Mouse (Mus musculus): ENCODE measurements at regions not wholly inside any gene's neighbourhood (a gene's known extent, or its start where the extent isn't known, plus 50 kb on each side); places are given as distances from the start of the nearest gene placed in this dataset.

GRCm38 (mm10) chr6:100092870-100093269 lies 194.4 kb downstream of the Rybp start:
- ATAC-seq (ENCODE audit: insufficient number of reproducible peaks, insufficient read depth, low FRiP score, low read depth), result no peak

GRCm38 (mm10) chr6:100091815-100092214 lies 195.5 kb downstream of the Rybp start:
- Histone ChIP-seq H3K4me1 (ENCODE audit: control insufficient read depth in 2 of 2, insufficient read depth in 2 of 2, low read length in 2 of 2) (peaks cover 6 to 10% of the 10 kb centered on the region in 2 experiments), H3K27me3 (ENCODE audit: control insufficient read depth, insufficient read depth, low read length) (no peaks in the 10 kb centered on the region), H3K9me3 (ENCODE audit: control insufficient read depth, low read length) (no peaks in the 10 kb centered on the region), H3K4me3 (ENCODE audit: control insufficient read depth in 1 of 2, insufficient read depth in 1 of 2, low read depth in 1 of 2, low read length in 2 of 2) (no peak overlapping the region), H3K27ac (replicated peaks in 1 of 2; ENCODE audit: control insufficient read depth in 1 of 2, insufficient read depth in 1 of 2, low read depth in 2 of 2, low read length in 2 of 2) (no peak overlapping the region), H3K36me3 (ENCODE audit: control insufficient read depth, insufficient read depth, low read length) (no peaks in the 10 kb centered on the region), H3K4me2 (ENCODE audit: low read length) (no peak overlapping the region), H3K9ac (ENCODE audit: low read length) (no peak overlapping the region)
- ATAC-seq (ENCODE audit: insufficient number of reproducible peaks, insufficient read depth, low FRiP score, low read depth), result no peak
- 14% methylated on average over 3 of the region's 3 CpGs for WGBS

More at GRCm38 (mm10) chr6:100092870-100093269, 194.4 kb downstream of the Rybp start:
- no peak overlapping the region for H3K9ac ChIP-seq (ENCODE audit: low read length)
- no peak overlapping the region for H3K27ac ChIP-seq (replicated peaks in 1 of 2; ENCODE audit: control insufficient read depth in 1 of 2, insufficient read depth in 1 of 2, low read depth in 2 of 2, low read length in 2 of 2)
- H3K4me1 ChIP-seq (ENCODE audit: control insufficient read depth in 2 of 2, insufficient read depth in 2 of 2, low read length in 2 of 2), result peaks cover 6 to 10% of the 10 kb centered on the region in 2 experiments
- no peak overlapping the region for H3K4me3 ChIP-seq (ENCODE audit: control insufficient read depth in 1 of 2, insufficient read depth in 1 of 2, low read depth in 1 of 2, low read length in 2 of 2)
- WGBS, result 67% methylated on average over 8 of the region's 8 CpGs
- no peaks in the 10 kb centered on the region for H3K9me3 ChIP-seq (ENCODE audit: control insufficient read depth, low read length)
- H3K27me3 ChIP-seq (ENCODE audit: control insufficient read depth, insufficient read depth, low read length), result no peaks in the 10 kb centered on the region
- H3K4me2 ChIP-seq (ENCODE audit: low read length), result no peak overlapping the region
- H3K36me3 ChIP-seq (ENCODE audit: control insufficient read depth, insufficient read depth, low read length), result no peaks in the 10 kb centered on the region

- Histone ChIP-seq H3K9ac (ENCODE audit: low read length) (no peak overlapping the region), H3K27ac (replicated peaks in 1 of 2; ENCODE audit: control insufficient read depth in 1 of 2, insufficient read depth in 1 of 2, low read depth in 2 of 2, low read length in 2 of 2) (no peak overlapping the region), H3K9me3 (ENCODE audit: control insufficient read depth, low read length) (no peaks in the 10 kb centered on the region), H3K4me2 (ENCODE audit: low read length) (no peak overlapping the region), H3K27me3 (ENCODE audit: control insufficient read depth, insufficient read depth, low read length) (no peaks in the 10 kb centered on the region), H3K4me1 (ENCODE audit: control insufficient read depth in 2 of 2, insufficient read depth in 2 of 2, low read length in 2 of 2) (no peaks in the 10 kb centered on the region), H3K4me3 (ENCODE audit: control insufficient read depth in 1 of 2, insufficient read depth in 1 of 2, low read depth in 1 of 2, low read length in 2 of 2) (no peak overlapping the region), H3K36me3 (ENCODE audit: control insufficient read depth, insufficient read depth, low read length) (no peaks in the 10 kb centered on the region)
- ATAC-seq (ENCODE audit: insufficient number of reproducible peaks, insufficient read depth, low FRiP score, low read depth), result no peak
- WGBS, result 62% methylated on average over 4 of the region's 4 CpGs
These were observed 198.7 kb downstream of the Rybp start for GRCm38 (mm10) chr6:100088576-100088975.

GRCm38 (mm10) chr6:100086807-100087206 lies 200.5 kb downstream of the Rybp start:
- H3K4me3 ChIP-seq (ENCODE audit: control insufficient read depth in 1 of 2, insufficient read depth in 1 of 2, low read depth in 1 of 2, low read length in 2 of 2), result no peak overlapping the region
- peaks cover 5 to 7% of the 10 kb centered on the region in 2 experiments; a peak in 3 of 4 replicates for H3K4me1 ChIP-seq (ENCODE audit: control insufficient read depth in 2 of 2, insufficient read depth in 2 of 2, low read length in 2 of 2)
- H3K27ac ChIP-seq (replicated peaks in 1 of 2; ENCODE audit: control insufficient read depth in 1 of 2, insufficient read depth in 1 of 2, low read depth in 2 of 2, low read length in 2 of 2), result no peak overlapping the region
- ATAC-seq (ENCODE audit: insufficient number of reproducible peaks, insufficient read depth, low FRiP score, low read depth), result no peak
- H3K9ac ChIP-seq (ENCODE audit: low read length), result no peak overlapping the region
- H3K36me3 ChIP-seq (ENCODE audit: control insufficient read depth, insufficient read depth, low read length), result no peaks in the 10 kb centered on the region
- H3K9me3 ChIP-seq (ENCODE audit: control insufficient read depth, low read length), result no peaks in the 10 kb centered on the region
- 77% methylated on average over 7 of the region's 7 CpGs for WGBS
- H3K4me2 ChIP-seq (ENCODE audit: low read length), result no peak overlapping the region
- no peaks in the 10 kb centered on the region for H3K27me3 ChIP-seq (ENCODE audit: control insufficient read depth, insufficient read depth, low read length)

DNA sequence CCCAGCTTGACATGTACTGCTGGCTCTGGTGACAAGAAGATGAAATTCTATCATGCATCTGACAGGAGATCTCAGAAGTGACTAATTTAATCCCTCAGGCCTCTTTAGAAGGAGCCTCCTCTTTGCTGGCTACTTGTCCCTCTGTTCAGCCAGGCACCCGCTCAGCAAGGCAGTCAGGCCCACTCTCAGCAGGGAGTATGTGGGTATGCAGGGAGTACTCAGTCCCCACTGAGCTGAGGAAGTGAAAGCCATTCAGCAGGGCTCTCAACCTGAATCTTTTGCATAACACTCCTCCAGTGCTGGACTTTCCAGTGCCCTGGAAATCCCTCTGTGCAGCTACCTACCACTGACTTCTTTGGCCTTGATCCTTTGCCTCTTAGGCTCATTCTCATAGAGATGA lies 201.3 kb downstream of the Rybp start:
- H3K27ac ChIP-seq (replicated peaks in 1 of 2; ENCODE audit: control insufficient read depth in 1 of 2, insufficient read depth in 1 of 2, low read depth in 2 of 2, low read length in 2 of 2), result no peak overlapping the region
- ATAC-seq (ENCODE audit: insufficient number of reproducible peaks, insufficient read depth, low FRiP score, low read depth), result no peak
- H3K4me2 ChIP-seq (ENCODE audit: low read length), result no peak overlapping the region
- H3K27me3 ChIP-seq (ENCODE audit: control insufficient read depth, insufficient read depth, low read length), result no peaks in the 10 kb centered on the region
- no peak overlapping the region for H3K4me3 ChIP-seq (ENCODE audit: control insufficient read depth in 1 of 2, insufficient read depth in 1 of 2, low read depth in 1 of 2, low read length in 2 of 2)
- no peaks in the 10 kb centered on the region for H3K9me3 ChIP-seq (ENCODE audit: control insufficient read depth, low read length)
- no peaks in the 10 kb centered on the region for H3K36me3 ChIP-seq (ENCODE audit: control insufficient read depth, insufficient read depth, low read length)
- WGBS, result 60% methylated on average over 1 of the region's 1 CpGs
- no peak overlapping the region for H3K9ac ChIP-seq (ENCODE audit: low read length)
- peaks cover 5 to 7% of the 10 kb centered on the region in 2 experiments; a peak in 3 of 4 replicates for H3K4me1 ChIP-seq (ENCODE audit: control insufficient read depth in 2 of 2, insufficient read depth in 2 of 2, low read length in 2 of 2)

DNA sequence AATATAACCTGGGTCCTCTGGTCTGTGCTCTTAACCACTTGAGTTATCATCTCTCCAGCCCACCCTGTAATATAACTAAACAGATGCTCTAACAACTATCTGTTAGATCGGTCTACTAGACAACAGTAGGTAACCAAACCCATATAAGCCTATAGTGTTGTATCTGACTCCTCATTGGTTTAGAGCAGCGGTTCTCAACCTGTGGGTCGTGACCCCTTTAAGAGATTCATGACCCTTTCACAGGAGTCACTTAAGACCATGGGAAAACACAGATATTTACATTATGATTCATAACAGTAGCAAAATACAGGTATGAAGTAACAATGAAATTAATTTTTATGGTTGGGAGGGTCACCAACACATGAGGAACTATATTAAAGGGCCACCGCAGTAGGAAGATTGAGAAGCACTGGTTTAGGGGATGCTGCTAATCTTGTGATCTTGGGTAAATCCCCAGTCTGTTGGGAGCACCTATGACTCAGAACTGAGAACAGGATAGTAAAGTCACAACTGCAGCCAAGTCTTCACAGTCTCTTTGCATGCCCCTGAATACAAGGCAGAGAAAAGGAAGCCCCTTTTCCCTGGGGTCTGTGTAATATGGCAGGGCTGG lies 203.3 kb downstream of the Rybp start:
- H3K27ac ChIP-seq (replicated peaks in 1 of 2; ENCODE audit: control insufficient read depth in 1 of 2, insufficient read depth in 1 of 2, low read depth in 2 of 2, low read length in 2 of 2), result no peak overlapping the region
- no peaks in the 10 kb centered on the region for H3K36me3 ChIP-seq (ENCODE audit: control insufficient read depth, insufficient read depth, low read length)
- H3K4me2 ChIP-seq (ENCODE audit: low read length), result no peak overlapping the region
- H3K4me3 ChIP-seq (ENCODE audit: control insufficient read depth in 1 of 2, insufficient read depth in 1 of 2, low read depth in 1 of 2, low read length in 2 of 2), result no peak overlapping the region
- no peak overlapping the region for H3K9ac ChIP-seq (ENCODE audit: low read length)
- H3K9me3 ChIP-seq (ENCODE audit: control insufficient read depth, low read length), result no peaks in the 10 kb centered on the region
- peaks cover 5 to 7% of the 10 kb centered on the region in 2 experiments; a peak in 3 of 4 replicates for H3K4me1 ChIP-seq (ENCODE audit: control insufficient read depth in 2 of 2, insufficient read depth in 2 of 2, low read length in 2 of 2)
- WGBS, result 92% methylated on average over 4 of the region's 4 CpGs
- ATAC-seq (ENCODE audit: insufficient number of reproducible peaks, insufficient read depth, low FRiP score, low read depth), result no peak
- H3K27me3 ChIP-seq (ENCODE audit: control insufficient read depth, insufficient read depth, low read length), result peaks cover 7% of the 10 kb centered on the region; the same call in 1 of the 2 replicates

DNA sequence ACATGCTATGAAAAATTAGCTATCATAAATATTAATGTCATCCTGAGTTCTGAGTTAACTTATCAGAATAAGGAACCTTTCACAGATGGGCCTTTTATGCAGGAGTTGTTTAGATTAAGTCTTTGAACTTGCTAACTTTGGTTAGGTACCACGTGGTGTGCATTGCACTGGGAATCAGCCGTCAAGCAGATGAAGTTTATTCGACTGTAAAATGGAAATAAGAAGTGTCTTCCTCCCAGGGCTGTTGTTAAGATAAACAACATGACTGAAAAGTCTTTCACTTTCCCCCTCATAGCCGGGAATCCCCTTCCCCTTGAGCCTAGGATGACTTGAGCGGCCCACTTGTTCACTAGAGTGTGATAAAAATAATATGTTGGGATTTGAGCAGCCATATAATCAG lies 204.2 kb downstream of the Rybp start:
- WGBS, result 78% methylated on average over 5 of the region's 5 CpGs
- Histone ChIP-seq H3K36me3 (ENCODE audit: control insufficient read depth, insufficient read depth, low read length) (no peaks in the 10 kb centered on the region), H3K9me3 (ENCODE audit: control insufficient read depth, low read length) (no peaks in the 10 kb centered on the region), H3K4me3 (ENCODE audit: control insufficient read depth in 1 of 2, insufficient read depth in 1 of 2, low read depth in 1 of 2, low read length in 2 of 2) (no peak overlapping the region), H3K9ac (ENCODE audit: low read length) (no peak overlapping the region), H3K27me3 (ENCODE audit: control insufficient read depth, insufficient read depth, low read length) (peaks cover 7% of the 10 kb centered on the region; the same call in 1 of the 2 replicates), H3K4me1 (ENCODE audit: control insufficient read depth in 2 of 2, insufficient read depth in 2 of 2, low read length in 2 of 2) (peaks cover 5 to 7% of the 10 kb centered on the region in 2 experiments; a peak in 3 of 4 replicates), H3K4me2 (ENCODE audit: low read length) (no peak overlapping the region), H3K27ac (replicated peaks in 1 of 2; ENCODE audit: control insufficient read depth in 1 of 2, insufficient read depth in 1 of 2, low read depth in 2 of 2, low read length in 2 of 2) (no peak overlapping the region)
- no peak for ATAC-seq (ENCODE audit: insufficient number of reproducible peaks, insufficient read depth, low FRiP score, low read depth)

Data from heart, embryonic 14.5 days (tissue).